Mouse (Mus musculus) olfactory bulb, adult 2 months (tissue): ENCODE results near the gene Tgoln1.

Experiments
- CTCF ChIP-seq: fragments of 200-500 bp; IDR thresholded peaks from 2 replicates; pipeline ENCODE4 v1.5.1; 2012; ENCODE audit warnings: low read depth, mild to moderate bottlenecking, low read length, moderate library complexity; ENCODE audit not compliant: insufficient read depth
- POLR2A ChIP-seq: fragments of 200-500 bp; IDR thresholded peaks from 2 replicates; pipeline ENCODE4 v1.6.1; 2012; ENCODE audit warnings: mild to moderate bottlenecking, low read depth, low read length, moderate library complexity; ENCODE audit not compliant: insufficient read depth

- no peak for TF ChIP-seq CTCF
- no peak for TF ChIP-seq POLR2A
Observed at GRCm38 (mm10) chr6:72641218-72641954, 24.6 kb upstream of the Tgoln1 start.
